Mouse (Mus musculus): ENCODE data around the gene Lss.

The Lss gene

DNA sequence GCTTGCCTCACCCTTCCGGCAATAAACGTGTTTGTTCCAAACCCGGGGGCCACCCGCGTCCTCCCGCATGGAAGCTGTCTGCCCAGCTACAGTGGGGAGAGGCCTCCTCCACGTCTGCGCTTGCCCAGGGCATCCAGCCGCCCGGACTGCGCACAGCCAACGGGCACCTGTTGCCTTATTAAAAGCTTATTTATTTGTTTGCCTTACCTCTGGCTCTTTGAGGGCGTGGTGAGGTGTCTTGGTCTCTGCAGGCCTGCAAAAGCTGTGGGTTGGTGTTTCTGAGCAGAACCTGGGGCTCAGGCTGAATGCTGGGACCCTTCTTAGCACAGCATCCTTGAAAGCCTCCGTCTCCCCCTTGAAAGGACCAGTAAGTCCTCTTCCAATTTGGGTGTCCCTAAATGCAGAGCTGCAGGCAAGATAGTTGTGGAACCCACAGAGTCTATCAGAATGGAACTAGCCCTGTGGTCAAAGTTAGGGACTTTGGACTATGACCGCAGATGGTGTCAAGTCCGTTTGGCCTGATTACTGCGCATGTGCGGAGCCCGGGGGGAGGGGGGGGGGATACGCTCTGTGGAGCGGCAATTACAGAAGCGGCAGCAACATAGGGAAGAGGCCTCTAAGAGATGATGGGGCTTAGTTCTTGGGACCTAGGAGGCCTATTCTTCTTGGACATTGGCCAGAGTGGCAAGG, 38.8 kb downstream of the Lss start:
- DNase-seq = no peak

DNA sequence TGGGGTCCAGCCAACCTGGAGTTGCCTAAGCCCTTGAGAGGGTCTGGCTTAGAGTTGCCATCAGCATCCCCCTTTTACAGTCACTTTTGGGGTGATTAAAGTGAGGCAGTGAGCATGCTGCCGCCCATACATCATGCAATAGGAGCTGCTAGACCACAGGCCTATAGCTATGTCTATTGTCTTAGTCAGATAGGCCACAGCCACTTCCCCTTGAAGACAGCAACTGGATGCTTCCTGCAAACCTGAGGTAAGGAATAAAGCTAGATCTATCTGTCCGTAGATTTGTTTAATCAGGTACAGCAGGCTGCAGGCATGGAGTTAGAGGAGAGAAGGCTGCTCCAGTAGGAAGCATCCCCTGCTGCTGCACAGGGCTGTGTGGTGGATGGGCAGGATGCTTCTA, 39.7 kb downstream of the Lss start:
- DNase-seq = no peak

DNA sequence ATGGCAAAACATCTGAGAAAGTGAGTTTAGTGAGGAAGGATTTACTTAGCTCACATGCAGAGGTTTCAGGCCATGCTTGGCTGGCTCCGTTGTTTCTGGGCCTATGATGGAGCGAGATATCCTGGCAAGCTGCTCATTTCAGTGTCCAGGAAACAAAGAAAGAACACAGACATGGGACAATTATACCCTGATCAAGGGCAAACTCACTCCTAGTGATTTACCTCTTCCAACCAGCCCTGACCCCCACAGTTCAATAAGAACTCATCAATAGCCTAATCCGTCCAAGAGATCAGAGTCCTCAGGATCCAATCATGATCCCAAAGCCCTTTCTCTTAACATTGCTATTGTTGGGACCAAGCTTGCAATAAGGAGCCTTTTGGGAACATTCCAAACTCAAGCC, 40.8 kb downstream of the Lss start:
- DNase-seq = no peak

DNA sequence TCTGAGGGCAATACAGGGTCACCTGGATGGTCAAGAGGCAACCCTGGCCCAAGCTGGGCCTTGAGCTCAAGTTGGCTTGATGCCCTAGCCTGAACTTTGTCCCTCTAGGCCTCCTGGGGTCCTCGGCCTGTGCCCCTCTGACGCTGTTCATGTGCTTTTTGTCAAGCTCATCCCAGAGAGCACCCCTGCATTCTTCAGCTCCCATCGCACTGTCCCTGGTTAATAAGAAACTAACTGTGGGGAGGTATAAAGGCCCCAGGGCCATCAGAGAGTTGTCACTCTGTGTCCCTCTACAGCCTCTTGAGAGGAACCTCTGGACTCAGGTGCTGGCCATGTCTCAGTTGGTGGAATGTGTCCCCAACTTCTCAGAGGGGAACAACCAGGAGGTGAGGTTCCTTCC, 44.0 kb downstream of the Lss start, which contains the start of gene Ftcd:
Gene Ftcd (plus strand): TSS at position 275 of the 400 bp plus-strand sequence.
- no peak for DNase-seq

DNA sequence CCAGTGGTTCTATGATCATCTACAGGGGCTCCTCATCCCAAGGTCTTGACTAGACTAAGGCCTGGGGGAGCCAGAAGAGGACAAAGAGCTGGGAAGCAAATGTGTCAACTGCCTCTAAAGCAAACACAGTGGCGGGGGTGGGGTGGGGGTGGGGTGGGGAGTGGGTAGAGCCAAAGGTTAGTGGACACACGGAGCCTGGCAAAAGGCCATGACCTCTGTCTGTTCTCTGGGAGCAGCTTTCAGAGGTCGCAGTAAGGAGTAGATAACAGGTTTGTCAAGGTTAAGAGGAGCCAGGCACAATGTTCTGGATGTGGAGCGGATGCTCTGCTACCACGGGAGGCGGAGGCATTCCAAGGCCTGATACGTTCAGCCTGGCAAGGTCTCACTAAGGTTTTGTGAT, 45.5 kb downstream of the Lss start:
- DNase-seq = no peak

DNA sequence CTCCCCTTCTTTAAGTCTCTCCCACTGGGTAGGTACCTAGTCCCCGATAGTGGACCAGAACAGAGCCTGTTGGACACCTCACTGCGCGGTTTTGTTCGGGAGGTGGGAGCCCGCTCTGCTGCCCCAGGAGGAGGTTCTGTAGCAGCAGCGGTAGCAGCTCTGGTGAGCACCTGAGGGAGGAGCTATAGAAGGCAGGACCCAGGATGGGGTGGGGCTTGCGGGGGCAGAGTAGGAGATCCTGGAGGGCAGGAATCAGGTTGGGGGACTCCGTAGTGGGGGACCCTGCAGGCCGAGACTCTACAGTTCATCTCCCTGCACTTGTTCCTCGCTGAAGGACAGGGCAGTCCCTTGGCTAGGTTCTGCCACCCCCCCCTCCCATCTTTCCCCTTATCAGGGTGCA, 52.8 kb downstream of the Lss start:
- DNase-seq = no peak

DNA sequence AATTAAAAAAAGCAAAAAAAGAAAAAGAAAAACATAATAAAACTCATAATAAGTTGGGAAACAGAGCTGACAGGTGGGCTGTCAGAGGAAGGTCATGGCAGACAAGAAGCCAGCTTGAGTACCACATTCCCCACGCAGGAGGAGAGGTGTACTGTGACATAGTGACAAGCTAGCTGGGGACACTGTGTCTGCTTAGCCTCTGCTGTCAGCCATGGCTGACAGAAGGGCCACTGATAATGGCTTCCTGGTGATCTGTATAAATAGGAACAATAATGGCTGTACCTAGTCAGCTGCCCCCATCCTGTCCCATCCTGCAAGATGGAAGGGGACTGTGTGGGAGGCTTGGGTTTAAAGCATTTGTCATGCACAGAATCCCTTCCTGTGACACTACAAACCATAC, 54.8 kb downstream of the Lss start:
- no peak for DNase-seq

DNA sequence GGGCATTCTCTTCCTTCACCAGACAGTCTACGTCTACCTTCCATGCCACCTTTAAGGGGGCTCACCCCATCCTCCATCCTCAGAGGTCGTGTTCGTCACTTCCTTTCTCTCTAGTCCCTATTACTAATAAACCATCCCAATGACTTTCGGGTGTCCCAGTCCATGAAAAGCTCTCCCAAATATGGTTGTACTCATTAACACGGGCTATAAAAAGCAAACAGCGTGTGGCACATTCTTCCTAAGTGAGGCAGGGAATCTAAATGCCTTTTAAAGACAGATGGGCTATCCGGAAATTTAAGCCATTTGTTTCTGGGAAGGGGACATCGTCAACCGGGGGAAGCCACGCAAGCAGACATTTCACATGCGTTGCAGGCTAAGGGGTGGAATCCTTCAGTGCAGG, 58.8 kb downstream of the Lss start:
- DNase-seq = no peak

DNA sequence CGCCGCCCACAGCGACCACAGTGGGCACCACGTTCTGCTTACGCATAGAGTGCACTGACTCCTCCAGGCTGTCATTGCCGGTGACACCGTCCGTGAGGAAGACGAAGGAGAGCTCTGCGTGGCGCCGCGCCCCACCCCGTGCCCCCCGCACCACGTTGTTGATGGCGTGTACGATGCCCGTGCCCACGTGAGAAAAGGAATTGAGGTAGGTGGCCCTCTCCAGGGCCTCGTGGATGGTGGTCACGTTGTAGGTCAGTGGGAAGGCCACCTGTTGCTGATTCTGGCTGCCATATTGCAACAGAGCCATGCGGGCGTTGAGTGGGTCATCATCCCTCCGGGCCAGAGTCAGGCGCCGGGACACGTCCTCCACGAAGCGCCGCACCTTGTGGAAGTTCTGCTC, 65.0 kb downstream of the Lss start:
- no peak for DNase-seq

DNA sequence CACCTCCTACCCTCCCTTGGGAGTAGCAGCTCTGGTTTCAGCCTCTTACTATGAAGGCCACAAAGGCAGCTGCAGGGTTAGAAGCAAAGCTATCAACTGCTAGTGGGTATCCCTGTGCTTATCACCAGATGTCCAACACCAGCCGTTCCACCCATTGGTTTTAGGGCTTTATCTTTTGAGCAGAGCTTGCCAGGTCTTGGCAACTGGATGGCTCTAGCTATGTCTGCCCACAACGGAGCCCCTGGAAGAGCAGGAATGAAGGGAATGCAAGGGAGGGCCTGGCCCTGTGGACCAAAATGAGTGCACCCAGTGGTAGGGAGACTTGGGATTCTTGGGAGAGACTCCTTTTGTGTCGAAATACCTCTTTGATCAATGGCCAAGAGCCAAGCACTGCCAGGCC, 71.3 kb downstream of the Lss start:
- no peak for DNase-seq

Data from cerebellum, postnatal 14 days (tissue).